Mouse (Mus musculus) stomach, postnatal 0 days (tissue): ENCODE measurements around the gene 1700067K01Rik.

Experiments used
- CTCF ChIP-seq: IDR thresholded peaks from 2 replicates; pipeline ENCODE4 v1.5.1; 2016; ENCODE audit warnings: antibody characterized with exemption, low read depth, mild to moderate bottlenecking, moderate library complexity
- EP300 ChIP-seq: optimal IDR thresholded peaks from 2 replicates; pipeline ENCODE3; 2016; ENCODE audit warnings: antibody characterized with exemption

GRCm38 (mm10) chr8:84002957-84003611, 1.8 kb downstream of the 1700067K01Rik start:
- TF ChIP-seq EP300 (no peak), CTCF (no peak)
